Mouse (Mus musculus): ENCODE results near the gene Acvr1. TPM values are rescaled to one million over a fixed set of nuclear protein-coding genes. Genes with fewer than 3 reads are reported as not detected.
A peak's percentile ranks its signal among the peaks of the same experiment; 100 is the strongest.

Gene Acvr1
- polyA plus RNA-seq, 1 experiment from 2014 or later: 5.0 TPM

GRCm38 (mm10) chr2:58486441-58487278, 80.3 kb downstream of the Acvr1 start:
- DNase-seq (ENCODE audit: low spot score) (no peak), ATAC-seq (ENCODE audit: low FRiP score, low TSS enrichment) (no peak)
- Histone ChIP-seq H3K4me2 (replicated peaks; ENCODE audit: low read depth) (no peak overlapping the region), H3K27ac (replicated peaks) (peak overlapping the region; percentile 81), H3K4me1 (replicated peaks; ENCODE audit: control insufficient read depth, insufficient read depth) (peaks cover 17% of the 10 kb centered on the region), H3K4me3 (ENCODE audit: low read depth, low read length) (no peak overlapping the region), H3K36me3 (ENCODE audit: control insufficient read depth, insufficient read depth, low read length) (no peaks in the 10 kb centered on the region), H3K9ac (ENCODE audit: low read length) (no peak overlapping the region), H3K27me3 (ENCODE audit: control insufficient read depth, insufficient read depth, low read length) (no peaks in the 10 kb centered on the region), H3K9me3 (ENCODE audit: control insufficient read depth, low read length) (no peaks in the 10 kb centered on the region)
- WGBS: 44% methylated on average over 14 of the region's 14 CpGs
- TF ChIP-seq CTCF (IDR thresholded peaks at IDR 0.05; ENCODE audit: low read depth) (no peak), EP300 (optimal IDR thresholded peaks at IDR 0.05) (no peak)

- no peaks in the 10 kb centered on the region for H3K27me3 ChIP-seq (ENCODE audit: control insufficient read depth, insufficient read depth, low read length)
- 63% methylated on average over 3 of the region's 3 CpGs for WGBS
- no peak for DNase-seq (ENCODE audit: low spot score)
- H3K9me3 ChIP-seq (ENCODE audit: control insufficient read depth, low read length): no peaks in the 10 kb centered on the region
- no peak for TF ChIP-seq CTCF (IDR thresholded peaks at IDR 0.05; ENCODE audit: low read depth)
- no peak for TF ChIP-seq EP300 (optimal IDR thresholded peaks at IDR 0.05)
- ATAC-seq (ENCODE audit: low FRiP score, low TSS enrichment): no peak
- H3K27ac ChIP-seq (replicated peaks): peak overlapping the region; percentile 81
- no peaks in the 10 kb centered on the region for H3K36me3 ChIP-seq (ENCODE audit: control insufficient read depth, insufficient read depth, low read length)
- no peak overlapping the region for H3K4me3 ChIP-seq (ENCODE audit: low read depth, low read length)
- no peak overlapping the region for H3K4me2 ChIP-seq (replicated peaks; ENCODE audit: low read depth)
- peaks cover 17% of the 10 kb centered on the region for H3K4me1 ChIP-seq (replicated peaks; ENCODE audit: control insufficient read depth, insufficient read depth)
- H3K9ac ChIP-seq (ENCODE audit: low read length): no peak overlapping the region
Measured at GRCm38 (mm10) chr2:58485683-58486082, 81.3 kb downstream of the Acvr1 start.

- peak overlapping the region; percentile 86 for H3K27ac ChIP-seq (replicated peaks)
- no peak for ATAC-seq (ENCODE audit: low FRiP score, low TSS enrichment)
- TF ChIP-seq EP300 (optimal IDR thresholded peaks at IDR 0.05): no peak
- TF ChIP-seq CTCF (IDR thresholded peaks at IDR 0.05; ENCODE audit: low read depth): no peak
- H3K4me2 ChIP-seq (replicated peaks; ENCODE audit: low read depth): no peak overlapping the region
- H3K4me3 ChIP-seq (ENCODE audit: low read depth, low read length): no peak overlapping the region
- H3K4me1 ChIP-seq (replicated peaks; ENCODE audit: control insufficient read depth, insufficient read depth): peaks cover 17% of the 10 kb centered on the region
- WGBS: 10% methylated on average over 4 of the region's 4 CpGs
- H3K36me3 ChIP-seq (ENCODE audit: control insufficient read depth, insufficient read depth, low read length): no peaks in the 10 kb centered on the region
- no peaks in the 10 kb centered on the region for H3K27me3 ChIP-seq (ENCODE audit: control insufficient read depth, insufficient read depth, low read length)
- DNase-seq (ENCODE audit: low spot score): peak; percentile 63
- H3K9me3 ChIP-seq (ENCODE audit: control insufficient read depth, low read length): no peaks in the 10 kb centered on the region
- no peak overlapping the region for H3K9ac ChIP-seq (ENCODE audit: low read length)
Measured at GRCm38 (mm10) chr2:58485152-58485551, 81.8 kb downstream of the Acvr1 start.

GRCm38 (mm10) chr2:58484284-58484965, 82.5 kb downstream of the Acvr1 start:
- H3K27me3 ChIP-seq (ENCODE audit: control insufficient read depth, insufficient read depth, low read length): no peaks in the 10 kb centered on the region
- peaks cover 17% of the 10 kb centered on the region for H3K4me1 ChIP-seq (replicated peaks; ENCODE audit: control insufficient read depth, insufficient read depth)
- peak overlapping the region; percentile 86 for H3K27ac ChIP-seq (replicated peaks)
- 0 out of 2 replicates have a peak overlapping the region, but pooled peaks have one; percentile 4 for H3K4me2 ChIP-seq (replicated peaks; ENCODE audit: low read depth)
- DNase-seq (ENCODE audit: low spot score): peak; percentile 59
- H3K9ac ChIP-seq (ENCODE audit: low read length): no peak overlapping the region
- peak; percentile 36 for TF ChIP-seq EP300 (optimal IDR thresholded peaks at IDR 0.05)
- TF ChIP-seq CTCF (IDR thresholded peaks at IDR 0.05; ENCODE audit: low read depth): no peak
- WGBS: 33% methylated on average over 7 of the region's 7 CpGs
- H3K9me3 ChIP-seq (ENCODE audit: control insufficient read depth, low read length): no peaks in the 10 kb centered on the region
- ATAC-seq (ENCODE audit: low FRiP score, low TSS enrichment): peak; percentile 92
- no peaks in the 10 kb centered on the region for H3K36me3 ChIP-seq (ENCODE audit: control insufficient read depth, insufficient read depth, low read length)
- H3K4me3 ChIP-seq (ENCODE audit: low read depth, low read length): no peak overlapping the region

- Histone ChIP-seq H3K4me2 (replicated peaks; ENCODE audit: low read depth) (no peak overlapping the region), H3K4me3 (ENCODE audit: low read depth, low read length) (no peak overlapping the region), H3K9ac (ENCODE audit: low read length) (no peak overlapping the region), H3K27me3 (ENCODE audit: control insufficient read depth, insufficient read depth, low read length) (no peaks in the 10 kb centered on the region), H3K9me3 (ENCODE audit: control insufficient read depth, low read length) (no peaks in the 10 kb centered on the region), H3K4me1 (replicated peaks; ENCODE audit: control insufficient read depth, insufficient read depth) (peaks cover 6% of the 10 kb centered on the region), H3K27ac (replicated peaks) (no peak overlapping the region), H3K36me3 (ENCODE audit: control insufficient read depth, insufficient read depth, low read length) (no peaks in the 10 kb centered on the region)
- TF ChIP-seq CTCF (IDR thresholded peaks at IDR 0.05; ENCODE audit: low read depth) (peak; percentile 8; the same call in 1 of the 2 replicates), EP300 (optimal IDR thresholded peaks at IDR 0.05) (no peak)
- DNase-seq (ENCODE audit: low spot score) (no peak), ATAC-seq (ENCODE audit: low FRiP score, low TSS enrichment) (no peak)
- 51% methylated on average over 9 of the region's 9 CpGs for WGBS
Measured at GRCm38 (mm10) chr2:58481450-58482100, 85.4 kb downstream of the Acvr1 start.
